Mouse (Mus musculus): ENCODE results near the gene Gpn2. TPM values are rescaled to one million over a fixed set of nuclear protein-coding genes. Genes with fewer than 3 reads are reported as not detected.

The Gpn2 gene
- polyA plus RNA-seq, 1 experiment from 2014 or later = 16.1 TPM

GRCm38 (mm10) chr4:133632483-133633327, 48.5 kb downstream of the Gpn2 start:
- Histone ChIP-seq H3K27me3 (replicated peaks; ENCODE audit: control insufficient read depth, insufficient read depth, low read length) (no peaks in the 10 kb centered on the region), H3K4me2 (replicated peaks; ENCODE audit: low read depth) (peak overlapping the region; percentile 93), H3K9me3 (ENCODE audit: control insufficient read depth) (no peaks in the 10 kb centered on the region), H3K27ac (ENCODE audit: low read depth, low read length) (peak overlapping the region; percentile 31; the same call in 1 of the 2 replicates), H3K9ac (ENCODE audit: low read depth, low read length) (peak overlapping the region; percentile 82), H3K4me1 (replicated peaks; ENCODE audit: control insufficient read depth, insufficient read depth, low read length) (no peaks in the 10 kb centered on the region), H3K36me3 (ENCODE audit: control insufficient read depth, insufficient read depth) (no peaks in the 10 kb centered on the region), H3K4me3 (ENCODE audit: low read depth, low read length) (peak overlapping the region; percentile 68)
- no peak for TF ChIP-seq CTCF (IDR thresholded peaks at IDR 0.05; ENCODE audit: low read depth)
- peak; percentile 59 for ATAC-seq
- 3% methylated on average over 67 of the region's 69 CpGs for WGBS

GRCm38 (mm10) chr4:133633332-133634042, 49.3 kb downstream of the Gpn2 start:
- H3K36me3 ChIP-seq (ENCODE audit: control insufficient read depth, insufficient read depth) = no peaks in the 10 kb centered on the region
- peak overlapping the region; percentile 82 for H3K9ac ChIP-seq (ENCODE audit: low read depth, low read length)
- no peaks in the 10 kb centered on the region for H3K27me3 ChIP-seq (replicated peaks; ENCODE audit: control insufficient read depth, insufficient read depth, low read length)
- no peaks in the 10 kb centered on the region for H3K4me1 ChIP-seq (replicated peaks; ENCODE audit: control insufficient read depth, insufficient read depth, low read length)
- H3K4me3 ChIP-seq (ENCODE audit: low read depth, low read length) = peak overlapping the region; percentile 68
- H3K9me3 ChIP-seq (ENCODE audit: control insufficient read depth) = no peaks in the 10 kb centered on the region
- H3K27ac ChIP-seq (ENCODE audit: low read depth, low read length) = peak overlapping the region; percentile 31; the same call in 1 of the 2 replicates
- peak; percentile 80 for ATAC-seq
- H3K4me2 ChIP-seq (replicated peaks; ENCODE audit: low read depth) = peak overlapping the region; percentile 93
- 6% methylated on average over 43 of the region's 47 CpGs for WGBS
- peak; percentile 80 for TF ChIP-seq CTCF (IDR thresholded peaks at IDR 0.05; ENCODE audit: low read depth)

GRCm38 (mm10) chr4:133634043-133634410, 49.9 kb downstream of the Gpn2 start:
- Histone ChIP-seq H3K9ac (ENCODE audit: low read depth, low read length) (no peak overlapping the region), H3K9me3 (ENCODE audit: control insufficient read depth) (no peaks in the 10 kb centered on the region), H3K4me3 (ENCODE audit: low read depth, low read length) (no peak overlapping the region), H3K36me3 (ENCODE audit: control insufficient read depth, insufficient read depth) (no peaks in the 10 kb centered on the region), H3K27me3 (replicated peaks; ENCODE audit: control insufficient read depth, insufficient read depth, low read length) (no peaks in the 10 kb centered on the region), H3K27ac (ENCODE audit: low read depth, low read length) (no peak overlapping the region), H3K4me2 (replicated peaks; ENCODE audit: low read depth) (no peak overlapping the region), H3K4me1 (replicated peaks; ENCODE audit: control insufficient read depth, insufficient read depth, low read length) (no peaks in the 10 kb centered on the region)
- no peak for TF ChIP-seq CTCF (IDR thresholded peaks at IDR 0.05; ENCODE audit: low read depth)
- 78% methylated on average over 5 of the region's 5 CpGs for WGBS
- ATAC-seq = no peak

Small RNA genes lying within 50 kb of the gene (microRNA-seq; reads per million reads assigned to microRNA genes)
- not detected for gene Gm23158

Other genes with a start within 250 kb of the Gpn2 start
- gene Wdtc1, start 230.9 kb upstream of the Gpn2 start, polyA plus RNA-seq (2015; fragmentation: Nextera tagmentation; extraction: Ambion mirVana) = 7.2 and 8.2 TPM in 2 replicates
- 5.7 and 6.1 TPM in 2 replicates for gene Slc9a1, start 214.7 kb upstream of the Gpn2 start, polyA plus RNA-seq (2015; fragmentation: Nextera tagmentation; extraction: Ambion mirVana)
- 1.3 and 1.8 TPM in 2 replicates for gene Tent5b, start 104.2 kb upstream of the Gpn2 start, polyA plus RNA-seq (2015; fragmentation: Nextera tagmentation; extraction: Ambion mirVana)
- 2.5 and 2.9 TPM in 2 replicates for gene Trnp1, start 85.8 kb upstream of the Gpn2 start, polyA plus RNA-seq (2015; fragmentation: Nextera tagmentation; extraction: Ambion mirVana)
- gene Kdf1, start 65.4 kb upstream of the Gpn2 start, polyA plus RNA-seq (2015; fragmentation: Nextera tagmentation; extraction: Ambion mirVana) = 50.6 and 53.2 TPM in 2 replicates
- 125 and 138 TPM in 2 replicates for gene Nudc, start 38.4 kb upstream of the Gpn2 start, polyA plus RNA-seq (2015; fragmentation: Nextera tagmentation; extraction: Ambion mirVana)
- 25.6 and 34.8 TPM in 2 replicates for gene Nr0b2, start 31.0 kb upstream of the Gpn2 start, polyA plus RNA-seq (2015; fragmentation: Nextera tagmentation; extraction: Ambion mirVana)
- gene Gpatch3, start 9.6 kb upstream of the Gpn2 start, polyA plus RNA-seq (2015; fragmentation: Nextera tagmentation; extraction: Ambion mirVana) = 7.1 and 7.2 TPM in 2 replicates
- 34.8 and 37.6 TPM in 2 replicates for gene Sfn, start 17.8 kb downstream of the Gpn2 start, polyA plus RNA-seq (2015; fragmentation: Nextera tagmentation; extraction: Ambion mirVana)
- gene Zdhhc18, start 65.8 kb downstream of the Gpn2 start, polyA plus RNA-seq (2015; fragmentation: Nextera tagmentation; extraction: Ambion mirVana) = 1.8 and 2.3 TPM in 2 replicates
- gene Pigv, start 88.3 kb downstream of the Gpn2 start, polyA plus RNA-seq (2015; fragmentation: Nextera tagmentation; extraction: Ambion mirVana) = 10.7 and 12.5 TPM in 2 replicates
- 10.4 and 12.1 TPM in 2 replicates for gene Arid1a, start 172.4 kb downstream of the Gpn2 start, polyA plus RNA-seq (2015; fragmentation: Nextera tagmentation; extraction: Ambion mirVana)

Measured in intestine, postnatal 0 days (tissue).